In the genomic region with DNA sequence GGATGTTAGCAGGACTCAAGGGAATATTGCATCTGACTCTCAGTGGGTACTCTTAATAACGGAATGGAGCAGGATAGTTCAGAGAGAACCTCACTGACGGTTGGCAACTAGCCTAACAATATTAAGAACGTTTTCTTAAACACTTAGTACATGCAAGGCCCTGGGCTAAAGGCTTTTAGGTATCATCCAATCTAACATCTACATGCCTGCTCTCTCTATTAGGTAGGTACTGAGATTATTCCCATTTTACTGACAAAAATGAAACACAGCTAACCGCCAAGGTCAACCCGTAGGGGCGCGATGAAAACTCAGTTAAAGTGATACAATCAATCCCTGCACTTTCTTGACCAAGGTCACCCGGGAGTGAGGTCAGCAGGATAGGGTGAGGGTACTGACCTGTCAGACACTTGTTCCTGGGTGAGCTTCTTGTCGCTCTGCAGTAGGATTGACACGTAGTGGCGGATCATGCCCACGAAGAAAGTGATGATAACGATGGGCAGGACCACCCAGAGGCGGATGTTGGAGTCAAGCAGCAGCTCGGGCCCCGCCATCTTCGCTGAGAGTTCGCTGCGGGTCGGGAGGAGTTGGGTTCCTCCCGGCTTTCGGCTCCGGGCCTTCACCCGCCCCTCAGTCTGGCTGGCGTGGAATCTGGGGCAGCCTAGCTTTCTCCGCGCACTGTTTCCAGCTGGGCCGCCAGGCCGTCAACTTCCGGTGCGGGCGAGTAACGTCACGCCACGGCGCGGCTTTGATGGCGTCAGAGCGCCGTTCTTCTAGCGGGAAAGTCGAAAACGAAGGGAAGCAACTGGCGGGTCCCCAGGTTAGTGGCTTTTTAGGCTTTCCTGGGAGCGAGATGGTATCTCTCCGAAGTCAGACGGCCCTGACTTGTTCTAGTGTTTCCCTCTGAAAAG, we compare ENCODE assay signal across 8 mouse cellular contexts. TPM values are rescaled to one million over a fixed set of nuclear protein-coding genes. Genes with fewer than 3 reads are reported as not detected.
A peak's percentile ranks its signal among the peaks of the same experiment; 100 is the strongest.
DNase-seq lines count a peak whose midpoint lies in the region; ATAC-seq lines count a peak whose summit lies in the region.

A gene (minus strand): TSS at position 721 of the 908 bp plus-strand sequence.
A gene (plus strand): TSS at position 751 of the 908 bp plus-strand sequence.

- peak within 1 kb of the TSS; percentile 90 for H3K27ac ChIP-seq in embryonic facial prominence, embryonic 10.5 days (replicated peaks)
- H3K27ac ChIP-seq in midbrain, embryonic 11.5 days (ENCODE audit: low read depth, low read length) = peak within 1 kb of the TSS; percentile 67; the same call in 1 of the 2 replicates

- H3K36me3 ChIP-seq in embryonic facial prominence, embryonic 10.5 days (replicated peaks) = peaks cover 26% of the 10 kb centered on the region
- no peaks in the 10 kb centered on the region for H3K36me3 ChIP-seq in midbrain, embryonic 11.5 days (ENCODE audit: control insufficient read depth, insufficient read depth, low read length)

- peak; percentile 93 for DNase-seq in adrenal gland, postnatal 14 days
- DNase-seq in embryonic facial prominence, embryonic 10.5 days (ENCODE audit: low spot score) = peak; percentile 93
- peak; percentile 98 for DNase-seq in heart, adult 11 months
- peak; percentile 78 for DNase-seq in kidney, adult 11 months
- peak; percentile 91 for DNase-seq in left cerebral cortex, postnatal 4 days
- peak; percentile 100 for DNase-seq in midbrain, embryonic 11.5 days (ENCODE audit: low spot score, missing footprints)
- DNase-seq in right cerebral cortex, postnatal 4 days = peak; percentile 96
- DNase-seq in yolk sac, embryonic 10.5 days (ENCODE audit: low spot score) = peak; percentile 88

- intact Hi-C loops in left cerebral cortex, postnatal 4 days (cut with DNase I) = no loop called here

- peak; percentile 94 for ATAC-seq in midbrain, embryonic 11.5 days (ENCODE audit: low FRiP score)

- peaks cover 12% of the 10 kb centered on the region for H3K4me1 ChIP-seq in embryonic facial prominence, embryonic 10.5 days
- H3K4me1 ChIP-seq in midbrain, embryonic 11.5 days (ENCODE audit: control insufficient read depth, insufficient read depth, low read length) = peaks cover 7% of the 10 kb centered on the region

- no peaks in the 10 kb centered on the region for H3K9me3 ChIP-seq in embryonic facial prominence, embryonic 10.5 days
- no peaks in the 10 kb centered on the region for H3K9me3 ChIP-seq in midbrain, embryonic 11.5 days (ENCODE audit: control insufficient read depth, low read length)

- WGBS in embryonic facial prominence, embryonic 10.5 days = under 1% methylated on average over 47 of the region's 47 CpGs
- under 1% methylated on average over 47 of the region's 47 CpGs for WGBS in midbrain, embryonic 11.5 days

- H3K9ac ChIP-seq in midbrain, embryonic 11.5 days (ENCODE audit: low read length) = peak within 1 kb of the TSS; percentile 85

- peak within 1 kb of the TSS; percentile 53 for H3K4me2 ChIP-seq in midbrain, embryonic 11.5 days

- no peaks in the 10 kb centered on the region for H3K27me3 ChIP-seq in embryonic facial prominence, embryonic 10.5 days (replicated peaks; ENCODE audit: low read depth, poor library complexity, severe bottlenecking)
- H3K27me3 ChIP-seq in midbrain, embryonic 11.5 days (ENCODE audit: control insufficient read depth, insufficient read depth, low read length) = no peaks in the 10 kb centered on the region

- H3K4me3 ChIP-seq in embryonic facial prominence, embryonic 10.5 days = peak within 1 kb of the TSS; percentile 88
- H3K4me3 ChIP-seq in midbrain, embryonic 11.5 days (ENCODE audit: low read depth, low read length) = peak within 1 kb of the TSS; percentile 85

RNA-seq across cellular contexts. Expression of the first gene that starts in this region (rescaled TPM):
- 88.7 and 94.4 TPM in 2 replicates for total RNA-seq in adrenal gland, postnatal 14 days (2021)
- polyA plus RNA-seq in embryonic facial prominence, embryonic 10.5 days (2016; fragmentation: Nextera tagmentation; extraction: Ambion mirVana) = 67.0 and 74.3 TPM in 2 replicates
- total RNA-seq in left cerebral cortex, postnatal 4 days (2021) = 10 to 100 TPM; 62.3 to 71.1 TPM
- polyA plus RNA-seq in midbrain, embryonic 11.5 days (2014; fragmentation: Nextera tagmentation; extraction: Ambion mirVana) = 88.4 and 90.0 TPM in 2 replicates

RNA-seq across cellular contexts. Expression of the second gene that starts in this region (rescaled TPM):
- total RNA-seq in adrenal gland, postnatal 14 days (2021) = 3.1 and 3.2 TPM in 2 replicates
- 19.7 and 21.4 TPM in 2 replicates for polyA plus RNA-seq in embryonic facial prominence, embryonic 10.5 days (2016; fragmentation: Nextera tagmentation; extraction: Ambion mirVana)
- 1 to 10 TPM; 5.4 to 7.0 TPM for total RNA-seq in left cerebral cortex, postnatal 4 days (2021)
- 13.5 and 15.6 TPM in 2 replicates for polyA plus RNA-seq in midbrain, embryonic 11.5 days (2014; fragmentation: Nextera tagmentation; extraction: Ambion mirVana)

Comparison
In these comparisons a context has a peak if more than half of its experiments do, and no peak if none do; other contexts are left out.
1. Peak in every context shown above with its lines: DNase-seq, ATAC-seq, H3K4me3 ChIP-seq and H3K27ac ChIP-seq.